Mouse (Mus musculus) adrenal gland, adult (tissue): Measurements from ENCODE around the gene Mlec.
"Not testable (repeated sequence)": the region's sequence is repeated elsewhere in the genome, so short reads cannot be mapped to it uniquely, and the experiment has no call there.

Experiments used
- DNase-seq, 2 experiments: peaks; one replicate each; pipeline ENCODE4 v3.0.0; 2022 to 2023; ENCODE audit warnings: low spot score in 1 of 2; ENCODE audit not compliant: inconsistent age in 2 of 2

Gene Mlec

GRCm38 (mm10) chr5:115152132-115152956 lies 5.6 kb downstream of the Mlec start:
- peak in 1 of 2 experiments; percentile 61 for DNase-seq

DNA sequence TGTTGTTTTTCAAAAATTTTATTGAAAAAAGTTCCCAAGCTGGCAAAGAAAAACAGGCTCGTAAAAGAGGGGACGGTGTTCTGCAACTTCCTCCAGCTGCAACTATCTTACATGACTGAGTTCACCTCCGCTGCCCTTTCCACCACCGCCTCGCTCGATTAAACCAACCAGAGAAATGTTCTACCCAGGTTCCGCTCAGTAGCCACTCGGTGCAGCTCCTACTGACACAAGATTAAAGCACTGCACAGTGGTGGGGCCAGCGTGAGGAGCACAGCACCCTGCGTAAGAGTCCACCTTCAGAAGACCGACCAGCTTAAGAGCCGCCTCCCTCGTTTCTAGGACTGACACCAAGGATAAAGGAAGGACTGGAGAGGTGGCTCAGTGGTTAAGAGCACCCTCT lies 6.5 kb downstream of the Mlec start:
- no peak for DNase-seq

DNA sequence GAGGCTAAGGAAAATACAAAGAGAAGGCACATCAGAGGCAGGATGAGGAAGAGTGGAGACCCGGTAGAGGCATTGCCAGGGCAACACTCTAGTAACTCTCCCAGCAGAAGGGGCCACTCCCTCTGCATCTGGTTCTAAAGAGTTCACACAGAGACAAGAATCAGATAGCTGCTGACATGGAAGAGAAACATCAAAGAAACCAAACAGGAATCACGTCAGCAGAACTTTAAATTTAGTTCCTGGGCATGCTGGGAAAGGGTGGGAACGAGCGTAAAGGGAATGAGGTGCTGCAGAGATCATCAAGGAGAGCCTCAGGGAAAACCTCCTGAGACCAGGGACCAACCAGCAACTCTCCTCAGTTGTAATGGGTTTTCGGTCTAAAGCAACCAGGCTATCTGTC lies 7.0 kb downstream of the Mlec start:
- DNase-seq: no peak

GRCm38 (mm10) chr5:115149675-115150459 lies 8.1 kb downstream of the Mlec start:
- DNase-seq: no peak

GRCm38 (mm10) chr5:115148872-115149271 lies 9.1 kb downstream of the Mlec start:
- not testable (repeated sequence) for DNase-seq

DNA sequence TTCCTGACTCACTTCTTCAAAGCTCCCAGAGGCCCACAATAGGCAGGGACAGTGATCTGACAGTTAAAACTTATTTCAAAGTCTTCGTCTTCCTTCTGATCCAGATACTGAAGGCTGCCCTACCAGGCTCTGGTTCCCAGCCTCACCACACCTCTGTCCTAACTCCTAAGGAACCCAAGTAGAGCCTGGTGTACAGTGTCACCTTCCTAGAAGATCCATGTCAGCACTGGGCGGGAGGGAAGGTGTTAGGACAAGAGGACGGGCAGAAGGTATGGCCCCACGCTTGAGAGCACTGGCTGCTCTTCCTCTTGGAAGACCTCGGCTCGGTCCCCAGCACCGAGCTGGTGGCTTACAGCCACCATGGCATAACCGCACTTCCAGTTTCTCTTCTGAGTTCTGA lies 9.6 kb downstream of the Mlec start:
- no peak for DNase-seq

DNA sequence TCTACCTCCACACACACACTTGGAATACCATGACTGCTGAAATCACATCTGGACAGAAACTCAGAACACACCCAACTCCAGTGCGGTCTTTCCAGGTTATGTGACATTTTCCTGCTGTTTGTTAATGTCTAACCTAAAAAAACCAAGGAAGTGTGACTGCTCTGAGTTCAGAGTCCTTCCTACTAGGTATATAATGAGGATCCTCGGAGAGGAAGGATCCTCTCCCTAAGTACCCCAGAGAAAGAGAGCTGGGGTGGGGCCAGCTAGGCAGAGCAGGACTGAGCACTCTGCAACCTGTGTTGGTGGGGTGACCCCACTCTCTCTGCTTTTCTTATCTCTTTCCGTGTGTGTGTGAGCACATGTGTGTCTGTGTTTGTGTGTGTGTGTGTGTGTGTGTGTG lies 10.6 kb downstream of the Mlec start:
- no peak for DNase-seq

GRCm38 (mm10) chr5:115146747-115147130 lies 11.2 kb downstream of the Mlec start:
- no peak for DNase-seq

- no peak for DNase-seq
Measured at GRCm38 (mm10) chr5:115145976-115146746, 11.8 kb downstream of the Mlec start.

- DNase-seq: no peak
Measured at GRCm38 (mm10) chr5:115145253-115145968, 12.6 kb downstream of the Mlec start.

DNA sequence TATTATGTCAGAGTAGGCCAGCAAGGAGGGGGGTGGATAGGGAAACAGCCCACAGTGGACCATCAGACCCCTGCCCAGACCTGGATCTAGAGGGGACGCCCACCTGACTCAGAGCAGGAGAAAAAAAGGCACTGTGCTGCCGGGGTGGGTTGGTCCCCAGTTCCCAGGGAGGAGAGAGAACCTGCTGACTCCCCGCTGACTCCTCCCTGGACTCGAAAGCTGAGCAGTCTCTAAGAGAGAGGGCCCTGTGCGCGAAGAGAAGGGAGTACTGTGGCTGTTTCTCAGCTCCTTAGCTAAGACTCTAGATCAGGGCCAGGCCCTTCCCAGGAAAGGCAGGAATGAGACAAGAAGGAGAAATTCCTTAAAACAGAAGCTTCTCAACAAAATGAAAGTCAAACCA lies 13.5 kb downstream of the Mlec start:
- DNase-seq: no peak

- DNase-seq: no peak
Measured at GRCm38 (mm10) chr5:115143552-115143951, 14.4 kb downstream of the Mlec start.

DNA sequence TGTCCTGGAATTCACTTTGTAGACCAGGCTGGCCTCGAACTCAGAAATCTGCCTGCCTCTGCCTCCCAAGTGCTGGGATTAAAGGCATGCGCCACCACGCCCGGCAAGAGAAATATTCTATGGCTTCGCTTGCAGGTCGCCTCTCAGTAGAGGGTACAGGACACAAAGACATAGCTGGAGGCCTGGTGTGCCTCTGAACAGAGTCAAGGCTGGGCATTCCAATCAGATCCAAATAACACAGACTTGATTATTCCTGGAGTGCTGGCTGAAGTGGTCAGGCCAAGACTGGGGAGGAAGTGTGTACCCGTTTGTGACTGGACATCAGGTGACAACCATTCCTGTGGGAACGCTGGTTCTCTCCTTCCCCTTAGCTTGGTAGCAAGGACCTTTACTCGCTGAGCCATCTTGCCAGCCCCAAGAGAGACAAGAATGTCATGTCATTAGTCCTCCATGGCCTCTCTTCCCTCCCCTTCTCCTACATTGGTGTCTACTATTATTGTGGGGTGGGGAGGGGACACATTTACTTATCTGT lies 15.7 kb downstream of the Mlec start:
- no peak for DNase-seq

DNA sequence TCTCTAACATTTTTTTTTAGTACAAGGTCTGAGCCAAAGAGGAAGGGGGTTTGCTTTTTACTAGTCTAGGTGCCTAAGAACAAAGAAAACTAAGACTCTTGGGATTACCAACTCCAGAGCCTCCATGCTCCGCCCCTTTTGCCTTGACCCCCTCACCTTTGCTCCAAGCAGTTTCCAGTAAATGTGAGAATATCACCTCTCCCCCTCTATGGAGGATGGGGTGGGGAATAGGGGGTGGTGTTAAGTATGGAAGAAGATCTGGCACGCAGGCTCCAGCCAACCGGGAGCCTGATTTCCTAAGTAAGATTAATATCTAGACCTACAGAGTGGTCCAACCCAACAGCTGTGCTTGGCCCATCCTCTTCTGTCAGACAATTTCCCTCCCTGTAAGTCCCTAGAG lies 17.3 kb downstream of the Mlec start:
- no peak for DNase-seq

GRCm38 (mm10) chr5:115139124-115139523 lies 18.9 kb downstream of the Mlec start:
- no peak for DNase-seq

DNA sequence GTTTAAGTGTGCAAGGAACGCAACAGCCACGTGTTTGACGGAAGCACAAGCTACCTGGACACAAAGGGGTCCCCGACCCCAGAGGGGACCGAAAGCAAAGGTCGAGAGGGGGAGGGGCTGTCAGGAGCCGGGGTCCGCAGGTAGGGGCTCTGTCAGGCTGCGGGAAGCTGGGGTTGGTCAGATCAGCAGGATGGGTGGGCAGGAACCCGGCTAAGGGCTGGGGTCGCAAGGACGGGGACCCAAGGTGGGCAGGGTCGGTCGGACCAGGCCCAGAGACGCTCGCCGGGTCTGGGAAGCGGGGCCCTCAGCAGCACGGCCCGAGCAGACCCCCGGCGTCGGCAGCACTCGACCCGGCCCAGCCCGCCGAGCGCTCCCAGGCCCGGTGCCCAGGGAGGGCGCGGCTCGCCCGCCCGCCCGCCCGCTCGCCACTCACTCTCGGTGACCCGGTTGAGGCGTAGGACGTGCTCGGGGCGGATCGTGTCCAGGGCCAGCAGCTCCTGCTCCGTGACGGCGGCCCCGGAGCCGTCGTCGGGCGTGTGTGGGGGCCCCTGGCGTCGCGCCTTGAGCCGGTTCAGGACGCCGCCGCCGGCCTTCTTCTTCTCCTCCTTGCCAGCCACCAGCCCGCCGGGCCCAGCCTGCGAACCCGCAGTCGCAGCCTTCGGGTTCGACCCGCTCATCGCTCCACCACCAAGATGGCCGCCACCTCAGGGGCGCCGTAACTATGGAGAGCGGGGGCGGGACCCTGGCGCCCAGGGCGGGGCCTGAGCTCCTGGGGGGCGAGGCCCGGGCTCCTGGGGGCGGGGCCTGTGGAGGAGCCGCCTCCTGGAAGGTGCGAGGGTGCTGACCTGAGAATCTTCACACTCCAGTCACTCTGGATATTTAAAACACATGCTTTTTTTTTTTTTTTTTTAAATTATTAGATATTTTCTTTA lies 23.5 kb downstream of the Mlec start, which contains the start of gene Unc119b:
TSS of gene Unc119b (minus strand) at position 742 of the 932 bp plus-strand sequence.
- DNase-seq: peak; percentile 92 to 96

GRCm38 (mm10) chr5:115133358-115134066 lies 24.5 kb downstream of the Mlec start:
- DNase-seq: no peak

DNA sequence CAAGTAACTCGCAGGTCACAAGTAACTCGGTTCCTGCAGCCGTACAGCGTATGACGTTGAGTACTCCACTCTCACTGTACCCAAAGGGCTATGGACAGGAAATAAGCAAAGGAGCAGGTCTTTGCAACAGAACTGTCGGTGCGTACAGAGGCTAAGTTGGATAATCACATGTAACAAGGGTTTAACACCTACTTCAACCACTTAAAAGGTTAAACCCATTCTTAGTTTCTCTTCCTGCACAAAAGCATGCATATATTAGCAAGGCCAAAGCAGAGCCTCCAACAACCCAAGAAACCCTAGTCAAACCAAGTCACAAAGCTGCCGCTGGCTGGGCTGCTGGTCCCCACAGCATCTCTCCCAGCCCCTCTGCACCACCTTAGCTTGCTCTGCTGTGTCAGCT lies 25.5 kb downstream of the Mlec start:
- DNase-seq: no peak

- DNase-seq: no peak
Measured at GRCm38 (mm10) chr5:115129328-115129727, 28.7 kb downstream of the Mlec start.
